In genomic region chr1:91800967-91801843, GRCm38 (mm10) we compare ENCODE assay signal across 9 mouse cellular contexts. TPM values are rescaled to one million over a fixed set of nuclear protein-coding genes. Genes with fewer than 3 reads are reported as not detected.
DNase-seq lines count a peak whose midpoint lies in the region; ATAC-seq lines count a peak whose summit lies in the region.
"Had no signal": no experiment of that assay in that cellular context is flagged by ENCODE, and none has a peak within 500 bp of the region (broad histone marks: within the 10 kb centered on the region; RNA-seq: fewer than 3 reads in every experiment).

Gene Twist2, plus strand, starts transcription at chr1:91801461.

- peak within 1 kb of the TSS; percentile 62 for H3K4me2 ChIP-seq in forebrain, embryonic 15.5 days (replicated peaks)
- peak within 1 kb of the TSS; percentile 96 for H3K4me2 ChIP-seq in limb, embryonic 12.5 days
- peak within 1 kb of the TSS; percentile 72 for H3K4me2 ChIP-seq in midbrain, embryonic 14.5 days (ENCODE audit: low read length)

- no peak for ATAC-seq in megakaryocyte, adult 5-6 weeks (ENCODE audit: poor library complexity, severe bottlenecking)
- no peak for ATAC-seq in forebrain, embryonic 15.5 days (replicated peaks)
- peak; percentile 69 for ATAC-seq in limb, embryonic 12.5 days (ENCODE audit: insufficient number of reproducible peaks, insufficient read depth, low FRiP score, low TSS enrichment, low read depth)
- 0 out of 2 replicates have a peak, but pooled peaks have one; percentile 34 for ATAC-seq in midbrain, embryonic 14.5 days (ENCODE audit: low FRiP score, low TSS enrichment)

- peak; percentile 60 to 63 for DNase-seq in heart, postnatal 36 days
- peak; percentile 18 for DNase-seq in midbrain, embryonic 14.5 days
- DNase-seq in testis, postnatal 10 days (ENCODE audit: low spot score): peak; percentile 73
- no peak for DNase-seq in cerebellum, adult 9-10 months

- H3K9ac ChIP-seq in forebrain, embryonic 15.5 days (replicated peaks): peak within 1 kb of the TSS; percentile 23
- H3K9ac ChIP-seq in limb, embryonic 12.5 days (replicated peaks): peak within 1 kb of the TSS; percentile 84
- peak within 1 kb of the TSS; percentile 26; the same call in 1 of the 2 replicates for H3K9ac ChIP-seq in midbrain, embryonic 14.5 days (replicated peaks; ENCODE audit: low read length)

- peaks cover 67% of the 10 kb centered on the region for H3K27me3 ChIP-seq in megakaryocyte, embryonic 14.5 days (replicated peaks)
- H3K27me3 ChIP-seq in forebrain, embryonic 15.5 days: peaks cover 64% of the 10 kb centered on the region
- peaks cover 42% of the 10 kb centered on the region for H3K27me3 ChIP-seq in limb, embryonic 12.5 days
- peaks cover 51% of the 10 kb centered on the region for H3K27me3 ChIP-seq in midbrain, embryonic 14.5 days (ENCODE audit: control insufficient read depth, insufficient read depth, low read length)

- H3K9me3 ChIP-seq in megakaryocyte, embryonic 14.5 days: no peaks in the 10 kb centered on the region
- H3K9me3 ChIP-seq in forebrain, embryonic 15.5 days: no peaks in the 10 kb centered on the region
- no peaks in the 10 kb centered on the region for H3K9me3 ChIP-seq in limb, embryonic 12.5 days
- H3K9me3 ChIP-seq in midbrain, embryonic 14.5 days (ENCODE audit: control insufficient read depth, low read length): no peaks in the 10 kb centered on the region

- H3K36me3 ChIP-seq in megakaryocyte, embryonic 14.5 days (replicated peaks; ENCODE audit: low read length): no peaks in the 10 kb centered on the region
- H3K36me3 ChIP-seq in forebrain, embryonic 15.5 days: no peaks in the 10 kb centered on the region
- no peaks in the 10 kb centered on the region for H3K36me3 ChIP-seq in limb, embryonic 12.5 days
- H3K36me3 ChIP-seq in midbrain, embryonic 14.5 days (ENCODE audit: control insufficient read depth, insufficient read depth, low read length): no peaks in the 10 kb centered on the region

- peaks cover 12% of the 10 kb centered on the region for H3K4me1 ChIP-seq in megakaryocyte, embryonic 14.5 days
- H3K4me1 ChIP-seq in forebrain, embryonic 15.5 days: peaks cover 15% of the 10 kb centered on the region
- peaks cover 53% of the 10 kb centered on the region for H3K4me1 ChIP-seq in limb, embryonic 12.5 days (replicated peaks)
- 0 out of 2 replicates have a peak, but pooled peaks cover 6% of the 10 kb centered on the region for H3K4me1 ChIP-seq in midbrain, embryonic 14.5 days (ENCODE audit: control insufficient read depth, insufficient read depth, low read length)

- intact Hi-C loops in heart, postnatal 36 days (cut with DNase I): no loop called here

- no peak within 1 kb of the TSS for H3K27ac ChIP-seq in forebrain, embryonic 15.5 days (replicated peaks)
- H3K27ac ChIP-seq in limb, embryonic 12.5 days: peak within 1 kb of the TSS; percentile 93
- no peak within 1 kb of the TSS for H3K27ac ChIP-seq in midbrain, embryonic 14.5 days (replicated peaks; ENCODE audit: low read depth, low read length)
- H3K27ac ChIP-seq: macrophage had no signal

- peak within 1 kb of the TSS; percentile 65 for H3K4me3 ChIP-seq in megakaryocyte, embryonic 14.5 days (replicated peaks)
- H3K4me3 ChIP-seq in forebrain, embryonic 15.5 days: peak within 1 kb of the TSS; percentile 40
- peak within 1 kb of the TSS; percentile 68 for H3K4me3 ChIP-seq in limb, embryonic 12.5 days (replicated peaks)
- H3K4me3 ChIP-seq in midbrain, embryonic 14.5 days (replicated peaks; ENCODE audit: low read depth, low read length): peak within 1 kb of the TSS; percentile 39

- WGBS in forebrain, embryonic 15.5 days: under 1% methylated on average over 73 of the region's 77 CpGs
- under 1% methylated on average over 76 of the region's 77 CpGs for WGBS in limb, embryonic 12.5 days
- WGBS in midbrain, embryonic 14.5 days: under 1% methylated on average over 73 of the region's 77 CpGs

RNA-seq across cellular contexts. Expression of gene Twist2, which starts in this region (rescaled TPM):
- not detected in 2 replicates for polyA plus RNA-seq in megakaryocyte, embryonic 14.5 days (2012; ENCODE audit: insufficient read depth, low replicate concordance)
- total RNA-seq in megakaryocyte, adult 5-6 weeks (2015): not detected in 2 replicates
- not detected in 2 replicates for total RNA-seq in megakaryocyte, adult 5-6 weeks (2017)
- polyA plus RNA-seq in forebrain, embryonic 15.5 days (2015; fragmentation: Nextera tagmentation; extraction: Ambion mirVana): 0.29 and 0.86 TPM in 2 replicates
- total RNA-seq in heart, postnatal 36 days (2021): 1 to 10 TPM; 1.1 to 1.7 TPM
- polyA plus RNA-seq in limb, embryonic 12.5 days (2016; fragmentation: Nextera tagmentation; extraction: Ambion mirVana): 45.3 and 50.4 TPM in 2 replicates
- 1.4 and 1.6 TPM in 2 replicates for polyA plus RNA-seq in midbrain, embryonic 14.5 days (2014; fragmentation: Nextera tagmentation; extraction: Ambion mirVana)
- polyA plus RNA-seq: macrophage had no signal

Comparison
In these comparisons a context has a peak if more than half of its experiments do, and no peak if none do; other contexts are left out.
1. RNA of gene Twist2 (polyA plus RNA-seq): 45.3 to 50.4 TPM in limb, embryonic 12.5 days; 1.4 to 1.6 TPM in midbrain, embryonic 14.5 days, 0.29 to 0.86 TPM in forebrain, embryonic 15.5 days and not detected in megakaryocyte, embryonic 14.5 days; every median in the first group is over 10 times any median in the second.
2. ATAC-seq: peak in limb, embryonic 12.5 days (single experiment) and midbrain, embryonic 14.5 days (single experiment); none in megakaryocyte, adult 5-6 weeks (single experiment) and forebrain, embryonic 15.5 days (single experiment).
3. H3K9ac ChIP-seq: peak in every context shown above with its lines; median percentile 84 in limb, embryonic 12.5 days; 26 in midbrain, embryonic 14.5 days; 23 in forebrain, embryonic 15.5 days.
4. Peak in every context shown above with its lines, with median percentiles within 50 percentile points of each other: H3K4me3 ChIP-seq and H3K4me2 ChIP-seq.